Mouse (Mus musculus) kidney, adult 2 months (tissue): ENCODE results near the gene Vstm4. TPM values are rescaled to one million over a fixed set of nuclear protein-coding genes. Genes with fewer than 3 reads are reported as not detected.

ENCODE experiments used
- DNase-seq: peaks from one replicate; pipeline ENCODE4 v3.0.0; 2021
- H3K27ac ChIP-seq: fragments of 200-500 bp; 2 replicates; pipeline ENCODE4 v1.5.1; 2012; ENCODE audit warnings: low read depth, low read length, control low read depth, inconsistent platforms; ENCODE audit not compliant: insufficient read depth
- H3K27me3 ChIP-seq: fragments of 200-500 bp; replicated peaks from 2 replicates; pipeline ENCODE4 v1.6.1; 2012; ENCODE audit warnings: mild to moderate bottlenecking, moderate library complexity, low read length, inconsistent platforms; ENCODE audit not compliant: control insufficient read depth, insufficient read depth
- H3K36me3 ChIP-seq: fragments of 200-500 bp; 2 replicates; pipeline ENCODE4 v1.6.1; 2012; ENCODE audit warnings: mild to moderate bottlenecking, moderate library complexity, low read length, inconsistent platforms; ENCODE audit not compliant: control insufficient read depth, insufficient read depth
- H3K4me1 ChIP-seq: fragments of 200-500 bp; 2 replicates; pipeline ENCODE4 v1.6.1; 2011; ENCODE audit warnings: low read length; ENCODE audit not compliant: control insufficient read depth, insufficient read depth
- H3K4me3 ChIP-seq: fragments of 200-500 bp; 2 replicates; pipeline ENCODE4 v1.5.1; 2011; ENCODE audit warnings: mild to moderate bottlenecking, low read depth, low read length, control low read depth; ENCODE audit not compliant: insufficient read depth
- CTCF ChIP-seq: fragments of 200-500 bp; conservative IDR thresholded peaks from 2 replicates; pipeline ENCODE4 v1.5.1; 2011; ENCODE audit warnings: low read depth, mild to moderate bottlenecking, control low read depth, low read length, moderate library complexity, mixed read lengths; ENCODE audit not compliant: insufficient read depth, insufficient read length
- POLR2A ChIP-seq: fragments of 200-500 bp; IDR thresholded peaks from one replicate; pipeline ENCODE4 v1.6.1; 2011; ENCODE audit warnings: low read depth, low read length, control low read depth
- WGBS: fragments of 180-500 bp; shearing (Covaris S2); methylation state at CpG from one replicate; pipeline ENCODE4 v1.1.7; 2018; 5-methylcytosine and 5-hydroxymethylcytosine counted together
- polyA plus RNA-seq: library from polyadenylated mRNA; depleted of rRNA; stranded (reverse); fragments of >200 nt; gene quantifications from 2 replicates; pipeline ENCODE4 v1.2.3, GENCODE M21; 2012

The Vstm4 gene
- polyA plus RNA-seq, 1 experiment: 8.3 TPM

DNA sequence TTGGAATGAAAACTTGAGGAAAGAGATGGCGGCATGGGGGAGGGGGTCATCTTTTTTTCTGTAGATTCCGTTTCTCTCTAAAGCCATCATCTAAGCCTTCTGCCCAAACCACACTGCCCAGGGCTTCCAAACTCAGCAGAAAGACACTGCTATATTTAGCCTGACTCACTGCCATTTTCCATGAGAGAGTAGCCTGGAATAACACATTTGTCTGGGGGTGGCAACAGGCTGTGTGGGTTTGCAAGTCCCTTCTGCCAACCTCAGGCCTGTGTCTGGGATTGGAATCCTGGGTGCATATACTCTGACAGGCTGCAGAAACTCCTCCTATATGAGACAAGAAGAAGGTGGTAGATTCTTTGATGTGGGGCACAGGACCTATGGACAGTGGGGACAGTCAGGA is 91.0 kb downstream of the Vstm4 start:
- H3K27me3 ChIP-seq: no peaks in the 10 kb centered on the region
- no peak for DNase-seq
- H3K27ac ChIP-seq: no peak overlapping the region
- 89% methylated on average over 2 of the region's 2 CpGs for WGBS
- H3K36me3 ChIP-seq: no peaks in the 10 kb centered on the region
- no peak for TF ChIP-seq POLR2A
- no peak for TF ChIP-seq CTCF
- no peaks in the 10 kb centered on the region for H3K4me1 ChIP-seq
- no peak overlapping the region for H3K4me3 ChIP-seq

GRCm38 (mm10) chr14:32950312-32951301 is 94.1 kb downstream of the Vstm4 start:
- DNase-seq: peak; percentile 51
- WGBS: 16% methylated on average over 20 of the region's 20 CpGs
- Histone ChIP-seq H3K27ac (peak overlapping the region; percentile 27; the same call in 1 of the 2 replicates), H3K36me3 (no peaks in the 10 kb centered on the region), H3K4me1 (no peaks in the 10 kb centered on the region), H3K27me3 (no peaks in the 10 kb centered on the region), H3K4me3 (no peak overlapping the region)
- TF ChIP-seq POLR2A (no peak), CTCF (no peak)

DNA sequence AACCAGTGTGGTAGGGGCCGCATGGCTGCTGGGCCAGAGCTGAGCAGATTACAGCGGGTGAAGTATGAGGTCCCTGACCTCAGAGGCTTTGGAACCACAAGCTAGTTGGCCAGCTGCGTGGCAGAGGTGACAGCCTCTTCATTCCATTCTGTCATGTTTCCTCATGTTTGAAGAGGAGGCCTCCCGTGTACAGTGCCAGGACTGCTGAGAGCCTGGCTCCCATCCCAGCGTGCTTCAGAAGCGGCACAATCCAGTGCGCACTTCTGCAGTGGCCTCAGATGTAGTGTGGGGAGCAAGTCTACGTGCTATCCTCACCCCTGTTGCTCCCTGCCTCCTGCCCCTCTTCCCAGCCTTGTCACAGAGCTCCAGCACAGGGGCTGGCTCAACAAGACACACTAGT is 99.9 kb downstream of the Vstm4 start:
- TF ChIP-seq POLR2A: no peak
- TF ChIP-seq CTCF: no peak
- Histone ChIP-seq H3K27ac (no peak overlapping the region), H3K4me3 (no peak overlapping the region), H3K27me3 (no peaks in the 10 kb centered on the region), H3K36me3 (no peaks in the 10 kb centered on the region), H3K4me1 (no peaks in the 10 kb centered on the region)
- 68% methylated on average over 8 of the region's 8 CpGs for WGBS
- peak; percentile 12 for DNase-seq

- Histone ChIP-seq H3K4me3 (no peak overlapping the region), H3K27ac (no peak overlapping the region), H3K4me1 (no peaks in the 10 kb centered on the region), H3K36me3 (no peaks in the 10 kb centered on the region), H3K27me3 (no peaks in the 10 kb centered on the region)
- TF ChIP-seq CTCF (no peak), POLR2A (no peak)
- 21% methylated on average over 8 of the region's 8 CpGs for WGBS
- DNase-seq: peak; percentile 43
These were observed 102.1 kb downstream of the Vstm4 start for GRCm38 (mm10) chr14:32958671-32959070.

DNA sequence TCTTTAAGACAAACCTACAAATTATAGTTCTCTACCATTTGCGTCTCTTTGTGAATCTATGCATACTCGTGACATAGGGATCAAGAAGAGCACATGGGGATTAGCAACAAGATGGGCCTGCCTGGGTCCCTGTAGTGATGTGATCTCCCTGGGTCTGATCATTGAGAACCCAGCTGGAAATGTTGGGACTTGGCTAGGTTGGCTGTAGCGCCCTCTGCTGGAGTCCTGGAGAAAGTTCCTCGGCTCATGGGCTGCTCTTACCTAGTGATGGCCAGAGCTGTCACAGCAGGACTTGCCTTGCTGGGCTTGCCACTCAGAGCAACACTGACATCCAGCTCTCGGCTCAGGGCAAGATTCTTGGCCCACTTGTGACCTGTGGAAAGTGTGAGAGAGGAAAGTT is 103.9 kb downstream of the Vstm4 start:
- WGBS: 55% methylated on average over 5 of the region's 5 CpGs
- H3K4me1 ChIP-seq: no peaks in the 10 kb centered on the region
- DNase-seq: peak; percentile 64
- H3K27ac ChIP-seq: no peak overlapping the region
- H3K4me3 ChIP-seq: no peak overlapping the region
- no peaks in the 10 kb centered on the region for H3K36me3 ChIP-seq
- TF ChIP-seq CTCF (peak; percentile 87), POLR2A (no peak)
- no peaks in the 10 kb centered on the region for H3K27me3 ChIP-seq

- DNase-seq: no peak
These were observed 108.2 kb downstream of the Vstm4 start for GRCm38 (mm10) chr14:32964742-32965141.

DNA sequence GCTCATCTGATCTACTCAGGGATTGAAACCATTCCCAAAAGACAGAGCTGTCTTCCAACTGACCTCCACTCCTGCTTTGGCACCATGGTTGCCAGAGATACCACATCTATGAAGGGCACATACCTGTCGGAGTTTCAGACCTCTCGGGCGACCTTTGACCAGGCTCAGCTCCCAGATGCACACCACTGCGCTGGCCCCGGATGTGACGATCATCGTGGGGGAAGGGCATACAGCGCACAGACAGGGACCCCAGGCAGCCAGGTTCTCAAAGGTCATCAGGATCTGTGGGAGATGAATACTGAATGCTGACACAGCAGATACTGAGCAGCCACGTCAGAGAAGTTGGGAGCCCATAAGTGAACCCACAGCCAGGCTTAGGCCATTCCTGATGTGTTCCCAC is 114.1 kb downstream of the Vstm4 start:
- H3K4me1 ChIP-seq: no peaks in the 10 kb centered on the region
- DNase-seq: no peak
- 80% methylated on average over 9 of the region's 9 CpGs for WGBS
- H3K36me3 ChIP-seq: no peaks in the 10 kb centered on the region
- no peaks in the 10 kb centered on the region for H3K27me3 ChIP-seq
- TF ChIP-seq CTCF: no peak
- TF ChIP-seq POLR2A: no peak
- H3K4me3 ChIP-seq: no peak overlapping the region
- H3K27ac ChIP-seq: no peak overlapping the region

More at GRCm38 (mm10) chr14:32964742-32965141, 108.2 kb downstream of the Vstm4 start:
- H3K4me3 ChIP-seq: no peak overlapping the region
- H3K27me3 ChIP-seq: no peaks in the 10 kb centered on the region
- H3K36me3 ChIP-seq: no peaks in the 10 kb centered on the region
- H3K4me1 ChIP-seq: no peaks in the 10 kb centered on the region
- H3K27ac ChIP-seq: no peak overlapping the region
- TF ChIP-seq POLR2A (no peak), CTCF (no peak)
- 33% methylated on average over 10 of the region's 10 CpGs for WGBS
